Mouse (Mus musculus) thymus, adult 2 months (tissue): ENCODE measurements around the gene Htra1.

ENCODE experiments used
- CTCF ChIP-seq: fragments of 200-500 bp; IDR thresholded peaks from 2 replicates; pipeline ENCODE4 v1.5.1; 2012; ENCODE audit warnings: mild to moderate bottlenecking, control low read depth, low read length, moderate library complexity, borderline replicate concordance; ENCODE audit not compliant: control insufficient read depth, poor library complexity, insufficient read depth; ENCODE audit errors: extremely low read depth
- POLR2A ChIP-seq: fragments of 200-500 bp; IDR thresholded peaks from 2 replicates; pipeline ENCODE4 v1.6.1; 2012; ENCODE audit warnings: mild to moderate bottlenecking, low read length, control low read depth, moderate library complexity; ENCODE audit not compliant: control insufficient read depth, poor library complexity, insufficient read depth; ENCODE audit errors: extremely low read depth

- TF ChIP-seq CTCF, result no peak
- no peak for TF ChIP-seq POLR2A
Observed at GRCm38 (mm10) chr7:130954177-130954601, 18.3 kb downstream of the Htra1 start.
